Mouse (Mus musculus): ENCODE data around the gene Tlcd2.

Tlcd2 gene

GRCm38 (mm10) chr11:75512301-75513018, 50.9 kb downstream of the Tlcd2 start:
- in situ Hi-C loops (cut with MboI, MseI): no loop called here

DNA sequence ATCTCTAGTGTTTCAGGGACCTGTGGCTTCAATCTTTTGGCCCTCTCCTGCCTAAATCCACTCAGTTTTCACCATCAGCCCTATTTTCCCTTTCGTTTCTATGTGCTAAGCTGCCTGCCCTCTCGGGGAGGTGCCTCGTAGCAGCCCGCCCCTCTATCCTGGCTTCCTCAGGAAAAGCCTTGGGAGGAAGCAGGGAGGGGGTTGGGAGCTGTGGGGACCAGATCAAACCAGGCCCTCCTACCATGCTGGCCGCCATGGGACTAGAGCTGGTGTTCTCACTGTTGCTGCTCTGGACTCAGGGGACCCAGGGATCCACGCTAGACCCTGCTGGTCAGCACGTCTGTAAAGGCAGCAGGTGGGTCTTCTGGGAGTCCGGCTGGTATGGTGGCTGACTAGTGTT, 51.8 kb downstream of the Tlcd2 start, which contains the start of gene Scarf1:
TSS of gene Scarf1 (plus strand) at position 205 of the 400 bp plus-strand sequence.
- in situ Hi-C loops (cut with MboI, MseI): no loop called here

- in situ Hi-C loops (cut with MboI, MseI): no loop called here
Observed at GRCm38 (mm10) chr11:75515186-75515585, 53.7 kb downstream of the Tlcd2 start.

GRCm38 (mm10) chr11:75519834-75520633, 58.5 kb downstream of the Tlcd2 start:
- in situ Hi-C loops (cut with MboI, MseI): no loop called here
